Mouse (Mus musculus) CH12.LX (cell line): Measurements from ENCODE around the gene Ell2. TPM values are rescaled to one million over a fixed set of nuclear protein-coding genes. Genes with fewer than 3 reads are reported as not detected.
A peak's percentile ranks its signal among the peaks of the same experiment; 100 is the strongest.

Experiments
- DNase-seq: peaks from one replicate; pipeline ENCODE4 v3.0.0-alpha.2; 2013; ENCODE audit errors: extremely low read depth
- H3K27ac ChIP-seq: 2 replicates; pipeline ENCODE4 v1.5.1; 2012; ENCODE audit warnings: low read depth, mild to moderate bottlenecking, control low read depth, moderate library complexity; ENCODE audit not compliant: insufficient read depth
- H3K27me3 ChIP-seq: replicated peaks from 2 replicates; pipeline ENCODE3; 2012; ENCODE audit warnings: inconsistent platforms
- H3K36me3 ChIP-seq, 2 experiments: replicated peaks in 1 of 2; 2 replicates each; pipeline versions ENCODE3 to v1.6.1; 2012; ENCODE audit warnings: inconsistent platforms in 1 of 2, low read length in 1 of 2, mild to moderate bottlenecking in 1 of 2, mixed read lengths in 1 of 2, moderate library complexity in 1 of 2; ENCODE audit not compliant: control insufficient read depth in 1 of 2, insufficient read depth in 1 of 2
- H3K4me1 ChIP-seq, 2 experiments: 2 replicates each; pipeline ENCODE4 v1.6.1; 2012; ENCODE audit warnings: inconsistent platforms in 1 of 2, moderate library complexity in 1 of 2; ENCODE audit not compliant: insufficient read depth in 2 of 2, control insufficient read depth in 1 of 2
- H3K4me2 ChIP-seq: 2 replicates; pipeline ENCODE4 v1.6.1; 2012; ENCODE audit warnings: low read depth, mild to moderate bottlenecking, control low read depth; ENCODE audit not compliant: poor library complexity, insufficient read depth, severe bottlenecking
- H3K4me3 ChIP-seq, 3 experiments: fragments of 150-350 bp in 1 of 3; sonication (generic) in 1 of 3; replicated peaks in 1 of 3; 2 replicates each; pipeline versions ENCODE3 to v1.5.1; 2011 to 2012; ENCODE audit warnings: low read depth in 2 of 3, low read length in 2 of 3, mild to moderate bottlenecking in 2 of 3, moderate library complexity in 2 of 3, control low read depth in 1 of 3, improper control_type of control experiment in 1 of 3, inconsistent platforms in 1 of 3, mixed read lengths in 1 of 3; ENCODE audit not compliant: poor library complexity in 1 of 3
- H3K79me2 ChIP-seq: replicated peaks from 2 replicates; pipeline ENCODE4 v1.6.1; 2012; ENCODE audit warnings: mild to moderate bottlenecking, moderate library complexity; ENCODE audit not compliant: control insufficient read depth, poor library complexity, insufficient read depth, severe bottlenecking; ENCODE audit errors: extremely low read depth
- H3K9ac ChIP-seq: 2 replicates; pipeline ENCODE4 v1.6.1; 2012; ENCODE audit warnings: low read depth, mild to moderate bottlenecking, control low read depth, moderate library complexity; ENCODE audit not compliant: insufficient read depth
- H3K9me3 ChIP-seq: replicated peaks from 2 replicates; pipeline ENCODE3; 2012; ENCODE audit warnings: low read length, inconsistent platforms, mixed read lengths
- BHLHE40 ChIP-seq: IDR thresholded peaks from 2 replicates; pipeline ENCODE4 v1.6.1; 2011; ENCODE audit warnings: mild to moderate bottlenecking, low read depth, low read length, improper control_type of control experiment
- CHD2 ChIP-seq: IDR thresholded peaks from 2 replicates; pipeline ENCODE4 v1.6.1; 2011; ENCODE audit warnings: low read length, improper control_type of control experiment
- E2F4 ChIP-seq: IDR thresholded peaks from 2 replicates; pipeline ENCODE4 v1.6.1; 2011; ENCODE audit warnings: low read depth, low read length, improper control_type of control experiment; ENCODE audit not compliant: insufficient replicate concordance
- ELF1 ChIP-seq: IDR thresholded peaks from 2 replicates; pipeline ENCODE4 v1.6.1; 2014; ENCODE audit warnings: low read depth, mild to moderate bottlenecking, inconsistent platforms, low read length, improper control_type of control experiment
- EP300 ChIP-seq: IDR thresholded peaks from 2 replicates; pipeline ENCODE4 v1.6.1; 2011; ENCODE audit warnings: low read length, improper control_type of control experiment
- ETS1 ChIP-seq: conservative IDR thresholded peaks from 2 replicates; pipeline ENCODE4 v1.6.1; 2012; ENCODE audit warnings: low read depth, mild to moderate bottlenecking, inconsistent platforms, low read length, improper control_type of control experiment, moderate library complexity
- HCFC1 ChIP-seq: IDR thresholded peaks from 2 replicates; pipeline ENCODE4 v1.6.1; 2012; ENCODE audit warnings: low read depth, mild to moderate bottlenecking, inconsistent platforms, low read length, improper control_type of control experiment
- IRF4 ChIP-seq: IDR thresholded peaks from 2 replicates; pipeline ENCODE4 v1.6.1; 2014; ENCODE audit warnings: low read depth, mild to moderate bottlenecking, inconsistent platforms, low read length, improper control_type of control experiment
- JUN ChIP-seq: IDR thresholded peaks from 2 replicates; pipeline ENCODE4 v1.6.1; 2011; ENCODE audit warnings: low read depth, mild to moderate bottlenecking, low read length, improper control_type of control experiment, moderate library complexity; ENCODE audit not compliant: insufficient read depth
- JUND ChIP-seq: conservative IDR thresholded peaks from 2 replicates; pipeline ENCODE4 v1.6.1; 2011; ENCODE audit warnings: low read depth, low read length, improper control_type of control experiment
- MAFK ChIP-seq: IDR thresholded peaks from 2 replicates; pipeline ENCODE4 v1.6.1; 2011; ENCODE audit warnings: low read length, improper control_type of control experiment; ENCODE audit not compliant: insufficient replicate concordance
- MAX ChIP-seq: IDR thresholded peaks from 2 replicates; pipeline ENCODE4 v1.6.1; 2011; ENCODE audit warnings: low read length, improper control_type of control experiment
- MEF2A ChIP-seq: IDR thresholded peaks from 2 replicates; pipeline ENCODE4 v1.6.1; 2014; ENCODE audit warnings: low read depth, mild to moderate bottlenecking, inconsistent platforms, low read length, improper control_type of control experiment, borderline replicate concordance
- MXI1 ChIP-seq: IDR thresholded peaks from 2 replicates; pipeline ENCODE4 v1.6.1; 2011; ENCODE audit warnings: mild to moderate bottlenecking, low read depth, low read length, improper control_type of control experiment
- MYC ChIP-seq: IDR thresholded peaks from 2 replicates; pipeline ENCODE4 v1.6.1; 2011; ENCODE audit warnings: low read depth, mild to moderate bottlenecking, improper control_type of control experiment, low read length
- PAX5 ChIP-seq: IDR thresholded peaks from 2 replicates; pipeline ENCODE4 v1.6.1; 2012; ENCODE audit warnings: low read length, inconsistent platforms, mixed read lengths
- POLR2A ChIP-seq: IDR thresholded peaks from 2 replicates; pipeline ENCODE4 v1.6.1; 2011; ENCODE audit warnings: low read depth, mild to moderate bottlenecking, improper control_type of control experiment, low read length
- POLR2AphosphoS2 ChIP-seq: IDR thresholded peaks from 2 replicates; pipeline ENCODE4 v1.6.1; 2011; ENCODE audit warnings: low read depth, low read length, improper control_type of control experiment
- SIN3A ChIP-seq: IDR thresholded peaks from 2 replicates; pipeline ENCODE4 v1.6.1; 2012; ENCODE audit warnings: low read length, improper control_type of control experiment, inconsistent platforms
- TBP ChIP-seq: conservative IDR thresholded peaks from 2 replicates; pipeline ENCODE4 v1.6.1; 2011; ENCODE audit warnings: low read depth, low read length, improper control_type of control experiment
- TCF12 ChIP-seq: IDR thresholded peaks from 2 replicates; pipeline ENCODE4 v1.6.1; 2014; ENCODE audit warnings: low read depth, mild to moderate bottlenecking, inconsistent platforms, low read length, improper control_type of control experiment
- USF1 ChIP-seq: IDR thresholded peaks from 2 replicates; pipeline ENCODE4 v1.6.1; 2014; ENCODE audit warnings: low read depth, mild to moderate bottlenecking, inconsistent platforms, low read length, improper control_type of control experiment
- USF2 ChIP-seq: conservative IDR thresholded peaks from 2 replicates; pipeline ENCODE4 v1.6.1; 2011; ENCODE audit warnings: low read depth, low read length, improper control_type of control experiment
- ZC3H11A ChIP-seq: IDR thresholded peaks from 2 replicates; pipeline ENCODE4 v1.6.1; 2012; ENCODE audit warnings: low read depth, mild to moderate bottlenecking, inconsistent platforms, low read length, improper control_type of control experiment
- ZNF384 ChIP-seq: IDR thresholded peaks from 2 replicates; pipeline ENCODE4 v1.6.1; 2012; ENCODE audit warnings: low read depth, low read length, improper control_type of control experiment, inconsistent platforms
- dilution Hi-C: fragments of 300-500 bp; cut with MboI; formaldehyde crosslinking; loops from 2 replicates; pipeline ENCODE4 v1.14.3; 2020; ENCODE audit warnings: low sequenced_read_pairs; ENCODE audit not compliant: extremely low pct_unique_long_range_greater_than_20kb, extremely low pct_ligation_motif_present
- in situ Hi-C: fragments of 300-500 bp; cut with MboI; formaldehyde crosslinking; loops from 3 replicates; pipeline ENCODE4 v1.14.3; 2019; ENCODE audit warnings: low sequenced_read_pairs, low pct_ligation_motif_present, low pct_unique_long_range_greater_than_20kb, mixed read lengths
- polyA plus RNA-seq: library from polyadenylated mRNA; unstranded; fragments of >175 nt; gene quantifications from 2 replicates; pipeline ENCODE4 v1.2.1, GENCODE M21; 2012; ENCODE audit warnings: low read depth; ENCODE audit not compliant: insufficient read length
- total RNA-seq, 2 experiments: library from RNA; depleted of rRNA; stranded (reverse); fragments of 300-350 nt in 1 of 2; fragments of >200 nt in 1 of 2; gene quantifications; 2 replicates each; pipeline ENCODE4 v1.2.3; 2012 to 2014

Gene Ell2
- total and polyA plus RNA-seq, 3 experiments, result 44.4 to 123 (median 50.9) TPM

DNA sequence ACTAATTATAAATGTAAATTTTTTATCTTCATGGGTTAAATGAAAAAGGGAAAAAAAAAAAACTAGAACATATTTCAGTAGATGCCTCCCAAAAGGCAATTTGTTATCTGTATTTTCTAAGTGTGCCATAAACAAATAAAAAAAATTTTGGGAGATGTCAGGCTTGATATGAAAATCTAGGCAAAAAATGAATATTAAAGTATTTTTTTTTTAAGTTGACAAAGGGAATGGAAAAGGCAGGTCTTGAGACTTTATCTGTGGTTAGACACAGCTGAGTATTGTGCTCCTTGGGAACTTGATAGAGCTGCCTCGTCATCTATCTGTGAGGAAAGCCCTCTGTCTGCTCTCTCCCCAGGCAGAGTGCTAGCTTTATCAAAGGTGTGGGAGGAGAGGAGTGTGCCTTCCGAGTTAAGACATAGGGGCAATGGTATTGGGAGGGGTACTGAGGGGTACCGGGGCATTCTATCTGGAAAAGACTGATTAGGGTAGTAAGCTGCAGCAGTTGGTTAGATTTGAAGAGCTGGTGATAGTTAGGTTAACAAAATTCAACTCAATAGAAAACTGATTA, 27.1 kb downstream of the Ell2 start:
- peak overlapping the region; percentile 37 for H3K4me2 ChIP-seq
- no peak for DNase-seq
- dilution Hi-C loops, result no loop called here
- no peak overlapping the region for H3K4me3 ChIP-seq
- TF ChIP-seq ZNF384 (peak; percentile 69), ETS1 (peak; percentile 32; the same call in 1 of the 2 replicates), MAFK (no peak)
- TF ChIP-seq, all 38 proteins: peak for 2
- Histone ChIP-seq H3K79me2 (peaks cover 73% of the 10 kb centered on the region), H3K27ac (peak overlapping the region; percentile 87), H3K9me3 (no peaks in the 10 kb centered on the region), H3K4me1 (peaks cover 15 to 81% of the 10 kb centered on the region in 2 experiments), H3K27me3 (no peaks in the 10 kb centered on the region), H3K9ac (peak overlapping the region; percentile 58), H3K36me3 (peaks cover 3 to 9% of the 10 kb centered on the region in 2 experiments)
- in situ Hi-C loops, result no loop called here

GRCm38 (mm10) chr13:75734231-75734630, 27.7 kb downstream of the Ell2 start:
- TF ChIP-seq USF1 (peak; percentile 61), TCF12 (peak; percentile 94), MYC (peak; percentile 97), USF2 (peak; percentile 55), CHD2 (peak; percentile 52; the same call in 1 of the 2 replicates), EP300 (peak; percentile 86), MEF2A (peak; percentile 64; the same call in 1 of the 2 replicates), JUND (0 out of 2 replicates have a peak, but pooled peaks have one; percentile 39), HCFC1 (no peak), MAX (peak; percentile 99), JUN (0 out of 2 replicates have a peak, but pooled peaks have one; percentile 29), SIN3A (no peak; the same call in none of the 2 replicates), TBP (no peak), ETS1 (peak; percentile 74), POLR2A (no peak), E2F4 (peak; percentile 49; the same call in 1 of the 2 replicates), ZC3H11A (no peak), IRF4 (peak; percentile 86), BHLHE40 (peak; percentile 95), PAX5 (no peak), ELF1 (no peak), MXI1 (peak; percentile 83; the same call in 1 of the 2 replicates), POLR2AphosphoS2 (no peak)
- peaks cover 3 to 9% of the 10 kb centered on the region in 2 experiments for H3K36me3 ChIP-seq
- no peaks in the 10 kb centered on the region for H3K9me3 ChIP-seq
- DNase-seq, result peak; percentile 48
- H3K9ac ChIP-seq, result no peak overlapping the region
- peak overlapping the region; percentile 37 for H3K4me2 ChIP-seq
- no peak overlapping the region for H3K4me3 ChIP-seq
- peaks cover 76% of the 10 kb centered on the region for H3K79me2 ChIP-seq
- in situ Hi-C loops, result no loop called here
- dilution Hi-C loops, result no loop called here
- H3K27me3 ChIP-seq, result no peaks in the 10 kb centered on the region
- H3K4me1 ChIP-seq, result peaks cover 15 to 84% of the 10 kb centered on the region in 2 experiments
- peak overlapping the region; percentile 87 for H3K27ac ChIP-seq
